Mouse (Mus musculus) megakaryocyte, embryonic 14.5 days (primary cell): ENCODE results near the gene Cnih2. TPM values are rescaled to one million over a fixed set of nuclear protein-coding genes. Genes with fewer than 3 reads are reported as not detected.
"Not testable (repeated sequence)": the region's sequence is repeated elsewhere in the genome, so short reads cannot be mapped to it uniquely, and the experiment has no call there.

Experiments used
- H3K27me3 ChIP-seq: replicated peaks from 2 replicates; pipeline ENCODE3; 2012; ENCODE audit warnings: inconsistent platforms
- H3K36me3 ChIP-seq: replicated peaks from 2 replicates; pipeline ENCODE3; 2012; ENCODE audit warnings: low read length, inconsistent platforms, mixed read lengths
- H3K4me1 ChIP-seq: 2 replicates; pipeline ENCODE4 v1.6.1; 2012; ENCODE audit warnings: inconsistent platforms
- H3K4me3 ChIP-seq: replicated peaks from 2 replicates; pipeline ENCODE3; 2012; ENCODE audit warnings: moderate library complexity, mild to moderate bottlenecking, inconsistent platforms
- H3K9me3 ChIP-seq: 2 replicates; pipeline ENCODE4 v1.6.1; 2012; ENCODE audit warnings: inconsistent platforms
- FLI1 ChIP-seq: IDR thresholded peaks from 2 replicates; pipeline ENCODE4 v1.6.1; 2012; ENCODE audit warnings: low read length, inconsistent platforms, mixed read lengths
- GATA1 ChIP-seq: IDR thresholded peaks from 3 replicates; pipeline ENCODE4 v1.6.1; 2012; ENCODE audit warnings: mixed read lengths, low read length, inconsistent platforms, borderline replicate concordance
- polyA plus RNA-seq: library from polyadenylated mRNA; stranded (reverse); fragments of >175 nt; gene quantifications from 2 replicates; pipeline ENCODE4 v1.2.3, GENCODE M21; 2012; ENCODE audit warnings: low replicate concordance; ENCODE audit not compliant: insufficient read depth

Gene Cnih2
- polyA plus RNA-seq, 1 experiment = 4.9 TPM

GRCm38 (mm10) chr19:5094746-5095417 lies 3.4 kb downstream of the Cnih2 start:
- peaks cover 33% of the 10 kb centered on the region for H3K27me3 ChIP-seq
- TF ChIP-seq GATA1 = no peak
- TF ChIP-seq FLI1 = no peak
- H3K4me1 ChIP-seq = peaks cover 67% of the 10 kb centered on the region

GRCm38 (mm10) chr19:5094243-5094632 lies 4.1 kb downstream of the Cnih2 start:
- TF ChIP-seq FLI1 (no peak), GATA1 (no peak)
- Histone ChIP-seq H3K4me3 (peak overlapping the region; percentile 70), H3K4me1 (peaks cover 67% of the 10 kb centered on the region), H3K9me3 (no peaks in the 10 kb centered on the region), H3K27me3 (peaks cover 33% of the 10 kb centered on the region), H3K36me3 (peaks cover 51% of the 10 kb centered on the region)

More at GRCm38 (mm10) chr19:5094746-5095417, 3.4 kb downstream of the Cnih2 start:
- Histone ChIP-seq H3K4me3 (no peak overlapping the region), H3K36me3 (peaks cover 51% of the 10 kb centered on the region), H3K9me3 (no peaks in the 10 kb centered on the region)

- Histone ChIP-seq H3K9me3 (no peaks in the 10 kb centered on the region), H3K36me3 (peaks cover 45% of the 10 kb centered on the region), H3K4me1 (peaks cover 67% of the 10 kb centered on the region), H3K27me3 (peaks cover 33% of the 10 kb centered on the region), H3K4me3 (peak overlapping the region; percentile 70)
- TF ChIP-seq GATA1 (no peak), FLI1 (no peak)
Observed at GRCm38 (mm10) chr19:5093481-5094242, 4.7 kb downstream of the Cnih2 start.

GRCm38 (mm10) chr19:5092083-5092482 lies 6.2 kb downstream of the Cnih2 start:
- Histone ChIP-seq H3K36me3 (peaks cover 44% of the 10 kb centered on the region), H3K27me3 (peaks cover 25% of the 10 kb centered on the region), H3K9me3 (no peaks in the 10 kb centered on the region), H3K4me1 (peaks cover 62% of the 10 kb centered on the region), H3K4me3 (no peak overlapping the region)
- TF ChIP-seq FLI1 = no peak
- TF ChIP-seq GATA1 = no peak

GRCm38 (mm10) chr19:5089324-5089723 lies 9.0 kb downstream of the Cnih2 start:
- Histone ChIP-seq H3K36me3 (peaks cover 44% of the 10 kb centered on the region), H3K9me3 (no peaks in the 10 kb centered on the region), H3K27me3 (peaks cover 21% of the 10 kb centered on the region), H3K4me3 (peak overlapping the region; percentile 100), H3K4me1 (peaks cover 52% of the 10 kb centered on the region)
- TF ChIP-seq GATA1 (no peak), FLI1 (no peak)

GRCm38 (mm10) chr19:5087884-5088728 lies 10.2 kb downstream of the Cnih2 start, which contains the start of gene Yif1a:
TSS of gene Yif1a (plus strand) at chr19:5088538.
- H3K4me1 ChIP-seq = peaks cover 40% of the 10 kb centered on the region
- peaks cover 32% of the 10 kb centered on the region for H3K27me3 ChIP-seq
- no peak for TF ChIP-seq GATA1
- no peak for TF ChIP-seq FLI1
- no peaks in the 10 kb centered on the region for H3K9me3 ChIP-seq
- H3K36me3 ChIP-seq = peaks cover 37% of the 10 kb centered on the region
- peak within 1 kb of the TSS; percentile 100 for H3K4me3 ChIP-seq

- H3K4me3 ChIP-seq, H3K9me3 ChIP-seq: not testable (repeated sequence)
- Histone ChIP-seq H3K36me3 (peaks cover 21% of the 10 kb centered on the region), H3K4me1 (peaks cover 45% of the 10 kb centered on the region), H3K27me3 (peaks cover 48% of the 10 kb centered on the region)
Observed at GRCm38 (mm10) chr19:5086533-5086932, 11.8 kb downstream of the Cnih2 start.

- Histone ChIP-seq H3K27me3 (peaks cover 60% of the 10 kb centered on the region), H3K36me3 (peaks cover 9% of the 10 kb centered on the region), H3K4me1 (peaks cover 45% of the 10 kb centered on the region), H3K4me3 (peak within 1 kb of the TSS; percentile 85), H3K9me3 (no peaks in the 10 kb centered on the region)
- TF ChIP-seq FLI1 = no peak
- TF ChIP-seq GATA1 = no peak
Observed at GRCm38 (mm10) chr19:5085145-5085863, 13.0 kb downstream of the Cnih2 start, which contains the start of gene Tmem151a. TSS of gene Tmem151a (minus strand) at chr19:5085531.

- peaks cover 5% of the 10 kb centered on the region for H3K36me3 ChIP-seq
- peaks cover 44% of the 10 kb centered on the region for H3K4me1 ChIP-seq
- TF ChIP-seq FLI1 (no peak), GATA1 (no peak)
- peak overlapping the region; percentile 85 for H3K4me3 ChIP-seq
- H3K9me3 ChIP-seq = no peaks in the 10 kb centered on the region
- H3K27me3 ChIP-seq = peaks cover 65% of the 10 kb centered on the region
Observed at GRCm38 (mm10) chr19:5084834-5085144, 13.5 kb downstream of the Cnih2 start.
